Mouse (Mus musculus) brain, embryonic 14.5 days (tissue): ENCODE measurements around the gene Rfx7.

ENCODE experiments used
- CTCF ChIP-seq: fragments of 200-500 bp; IDR thresholded peaks from 2 replicates; pipeline ENCODE4 v1.5.1; 2012; ENCODE audit warnings: inconsistent platforms, mild to moderate bottlenecking, moderate library complexity, borderline replicate concordance; ENCODE audit not compliant: insufficient read depth, insufficient read length; ENCODE audit errors: extremely low read depth
- POLR2A ChIP-seq: fragments of 200-500 bp; IDR thresholded peaks from 2 replicates; pipeline ENCODE4 v1.6.1; 2012; ENCODE audit warnings: mild to moderate bottlenecking, inconsistent platforms, borderline replicate concordance; ENCODE audit not compliant: poor library complexity, insufficient read depth, insufficient read length, severe bottlenecking; ENCODE audit errors: extremely low read depth

GRCm38 (mm10) chr9:72652961-72653360, 120.9 kb downstream of the Rfx7 start:
- TF ChIP-seq POLR2A (no peak), CTCF (no peak)
